Mouse (Mus musculus) cerebellum, postnatal 36 days (tissue): Measurements from ENCODE around the gene Dennd4a.
"Not testable (repeated sequence)": the region's sequence is repeated elsewhere in the genome, so short reads cannot be mapped to it uniquely, and the experiment has no call there.

ENCODE experiments used
- DNase-seq, 2 experiments: peaks; one replicate each; pipeline ENCODE4 v3.0.0; 2021 to 2022; ENCODE audit warnings: mixed read lengths in 2 of 2

Dennd4a gene

GRCm38 (mm10) chr9:64812475-64812860, 1.3 kb downstream of the Dennd4a start:
- no peak for DNase-seq

GRCm38 (mm10) chr9:64814273-64814672, 3.1 kb downstream of the Dennd4a start:
- DNase-seq, result no peak

GRCm38 (mm10) chr9:64819686-64820085, 8.5 kb downstream of the Dennd4a start:
- not testable (repeated sequence) for DNase-seq

- DNase-seq, result no peak
Observed at GRCm38 (mm10) chr9:64820086-64820795, 9.1 kb downstream of the Dennd4a start.

- peak in 1 of 2 experiments; percentile 8 for DNase-seq
Observed at GRCm38 (mm10) chr9:64822235-64822634, 11.1 kb downstream of the Dennd4a start.

GRCm38 (mm10) chr9:64824389-64825008, 13.4 kb downstream of the Dennd4a start:
- no peak for DNase-seq

- no peak for DNase-seq
Observed at GRCm38 (mm10) chr9:64830092-64830618, 19.0 kb downstream of the Dennd4a start.

GRCm38 (mm10) chr9:64830641-64831040, 19.5 kb downstream of the Dennd4a start:
- no peak for DNase-seq

- DNase-seq, result no peak
Observed at GRCm38 (mm10) chr9:64831760-64832159, 20.6 kb downstream of the Dennd4a start.

- no peak for DNase-seq
Observed at GRCm38 (mm10) chr9:64834418-64834817, 23.3 kb downstream of the Dennd4a start.

- no peak for DNase-seq
Observed at GRCm38 (mm10) chr9:64845355-64845754, 34.2 kb downstream of the Dennd4a start.

- no peak for DNase-seq
Observed at GRCm38 (mm10) chr9:64849548-64849947, 38.4 kb downstream of the Dennd4a start.

GRCm38 (mm10) chr9:64860083-64860482, 48.9 kb downstream of the Dennd4a start:
- DNase-seq, result no peak

GRCm38 (mm10) chr9:64862687-64863086, 51.5 kb downstream of the Dennd4a start:
- DNase-seq, result no peak

- no peak for DNase-seq
Observed at GRCm38 (mm10) chr9:64886008-64886407, 74.9 kb downstream of the Dennd4a start.

- no peak for DNase-seq
Observed at GRCm38 (mm10) chr9:64896605-64897004, 85.5 kb downstream of the Dennd4a start.

- no peak for DNase-seq
Observed at GRCm38 (mm10) chr9:64902866-64903265, 91.7 kb downstream of the Dennd4a start.

GRCm38 (mm10) chr9:64903386-64903785, 92.2 kb downstream of the Dennd4a start:
- DNase-seq, result peak; percentile 77 to 86

GRCm38 (mm10) chr9:64904917-64905640, 93.9 kb downstream of the Dennd4a start:
- DNase-seq, result no peak

- DNase-seq, result no peak
Observed at GRCm38 (mm10) chr9:64907441-64907840, 96.3 kb downstream of the Dennd4a start.

- no peak for DNase-seq
Observed at GRCm38 (mm10) chr9:64913406-64913805, 102.3 kb downstream of the Dennd4a start.

GRCm38 (mm10) chr9:64913973-64914372, 102.8 kb downstream of the Dennd4a start:
- DNase-seq, result no peak

GRCm38 (mm10) chr9:64914629-64915028, 103.5 kb downstream of the Dennd4a start:
- no peak for DNase-seq

GRCm38 (mm10) chr9:64918560-64918959, 107.4 kb downstream of the Dennd4a start:
- DNase-seq, result no peak
